Mouse (Mus musculus) lung, postnatal 25 days (tissue): ENCODE measurements around the gene Rbm34.

Experiments used
- DNase-seq: peaks from one replicate; pipeline ENCODE4 v3.0.0; 2022; ENCODE audit warnings: low spot score

Gene Rbm34

DNA sequence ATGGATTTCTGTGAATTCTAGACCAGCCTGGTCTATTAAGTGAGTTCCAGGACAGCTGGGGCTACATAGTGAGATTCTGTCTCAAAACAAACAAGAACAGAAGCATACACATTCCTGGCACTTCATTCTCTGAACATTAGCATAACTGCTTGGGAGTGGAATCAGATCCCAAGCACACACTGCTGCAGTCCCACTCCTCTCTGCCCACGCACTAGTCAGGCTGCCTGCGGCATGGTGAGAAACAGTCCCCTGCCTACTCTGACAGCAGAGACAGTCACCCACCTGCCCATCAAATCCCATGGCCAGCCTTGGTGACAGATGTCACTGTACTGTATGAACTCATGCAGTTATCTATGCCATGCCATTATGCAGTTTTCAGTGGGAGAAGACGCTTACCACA lies 9.4 kb downstream of the Rbm34 start:
- no peak for DNase-seq

DNA sequence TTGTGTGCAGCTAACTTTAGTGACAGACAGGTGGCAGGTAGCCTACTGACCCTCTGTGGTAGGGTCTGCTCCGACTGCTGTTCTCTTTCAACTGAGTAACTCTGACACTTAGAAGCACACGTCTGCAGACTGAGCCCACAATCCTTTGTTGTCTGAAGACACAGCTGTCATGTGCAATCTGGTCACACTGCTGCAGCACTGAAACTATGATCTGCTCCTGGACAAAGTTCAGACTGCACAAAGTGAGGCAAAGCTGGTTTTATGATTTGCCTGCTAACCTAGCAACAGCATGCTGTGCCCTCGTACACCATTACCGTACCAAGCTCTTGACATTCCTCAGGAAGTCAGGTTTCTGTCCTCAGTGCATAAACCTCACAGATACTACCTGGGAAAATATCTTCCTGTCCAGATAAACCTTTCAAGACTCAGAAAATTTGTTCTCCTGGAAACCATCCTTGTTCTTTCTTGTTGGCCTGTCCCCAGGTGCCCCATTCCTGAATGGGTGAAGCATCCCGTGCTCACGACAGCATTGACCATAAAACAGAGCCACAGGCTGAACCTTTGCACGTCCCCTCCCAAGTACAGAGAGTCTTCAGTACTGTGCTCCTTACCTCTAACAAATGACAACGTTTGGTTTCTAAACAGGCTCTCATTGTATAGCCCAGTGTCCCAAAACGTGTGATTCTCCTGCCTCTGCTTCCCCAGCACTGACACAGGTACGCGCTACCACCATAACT lies 18.8 kb downstream of the Rbm34 start:
- no peak for DNase-seq

DNA sequence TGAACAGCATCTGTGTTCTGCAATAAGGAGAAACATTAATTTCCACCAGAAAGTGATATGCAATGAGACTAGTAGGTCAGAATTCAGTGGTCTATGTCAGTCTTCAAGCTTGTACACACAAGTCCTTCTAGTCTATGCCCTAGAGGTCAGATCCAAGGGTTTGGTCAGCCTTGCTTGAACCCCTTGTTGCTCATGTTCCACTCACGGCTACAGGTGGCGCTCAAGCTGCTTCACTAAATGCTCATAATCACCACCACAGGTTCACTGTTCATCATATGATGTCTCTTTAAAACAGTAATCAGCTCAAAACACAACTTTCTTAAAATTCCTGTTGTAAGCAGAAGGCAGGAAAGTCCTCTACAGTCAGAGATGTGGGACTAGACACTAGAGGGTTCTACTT lies 21.3 kb downstream of the Rbm34 start:
- DNase-seq, result no peak

DNA sequence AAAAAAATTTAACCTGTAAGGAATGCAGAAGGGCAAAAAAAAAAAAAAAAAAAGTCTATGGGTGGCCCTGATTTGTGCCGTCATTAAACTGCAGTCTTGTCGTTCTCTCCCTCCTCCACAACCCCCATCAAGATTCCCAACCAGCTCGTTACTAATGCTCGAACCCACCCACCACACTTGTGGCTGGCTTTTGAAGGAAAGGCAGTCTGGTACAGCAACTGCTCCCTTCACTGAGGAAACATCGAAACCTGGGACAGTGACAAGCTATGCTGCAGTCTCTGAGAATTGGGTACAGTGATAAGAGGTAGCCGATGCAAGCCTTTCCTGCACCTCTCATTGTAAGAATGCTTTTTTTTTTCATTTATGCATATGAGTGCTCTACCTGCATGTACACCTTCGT lies 24.4 kb downstream of the Rbm34 start:
- no peak for DNase-seq

DNA sequence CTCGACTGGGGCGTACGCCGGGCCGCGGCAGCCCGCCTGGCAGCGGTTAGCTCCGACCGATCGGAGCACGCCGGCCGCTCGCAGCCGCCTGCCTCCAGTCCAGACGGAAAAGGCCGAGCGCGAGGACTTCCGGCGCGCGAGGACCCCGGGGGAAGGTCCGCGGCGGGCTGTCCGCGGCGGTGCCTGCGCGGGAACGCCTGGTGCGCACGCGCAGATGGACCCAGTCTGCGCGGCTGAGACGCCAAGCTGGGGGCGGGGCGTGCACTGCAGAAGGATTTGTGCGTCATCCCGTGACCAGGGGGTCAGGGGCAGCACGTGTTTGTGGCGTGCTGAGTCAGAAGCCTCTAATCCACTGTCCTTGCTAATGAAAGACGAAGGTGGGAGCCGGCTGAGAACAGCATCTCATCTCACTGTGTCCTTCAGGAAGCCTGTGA lies 25.1 kb downstream of the Rbm34 start, which contains the start of gene Tomm20:
Gene Tomm20 (minus strand): TSS at position 115 of the 434 bp plus-strand sequence.
- DNase-seq, result peak; percentile 95

DNA sequence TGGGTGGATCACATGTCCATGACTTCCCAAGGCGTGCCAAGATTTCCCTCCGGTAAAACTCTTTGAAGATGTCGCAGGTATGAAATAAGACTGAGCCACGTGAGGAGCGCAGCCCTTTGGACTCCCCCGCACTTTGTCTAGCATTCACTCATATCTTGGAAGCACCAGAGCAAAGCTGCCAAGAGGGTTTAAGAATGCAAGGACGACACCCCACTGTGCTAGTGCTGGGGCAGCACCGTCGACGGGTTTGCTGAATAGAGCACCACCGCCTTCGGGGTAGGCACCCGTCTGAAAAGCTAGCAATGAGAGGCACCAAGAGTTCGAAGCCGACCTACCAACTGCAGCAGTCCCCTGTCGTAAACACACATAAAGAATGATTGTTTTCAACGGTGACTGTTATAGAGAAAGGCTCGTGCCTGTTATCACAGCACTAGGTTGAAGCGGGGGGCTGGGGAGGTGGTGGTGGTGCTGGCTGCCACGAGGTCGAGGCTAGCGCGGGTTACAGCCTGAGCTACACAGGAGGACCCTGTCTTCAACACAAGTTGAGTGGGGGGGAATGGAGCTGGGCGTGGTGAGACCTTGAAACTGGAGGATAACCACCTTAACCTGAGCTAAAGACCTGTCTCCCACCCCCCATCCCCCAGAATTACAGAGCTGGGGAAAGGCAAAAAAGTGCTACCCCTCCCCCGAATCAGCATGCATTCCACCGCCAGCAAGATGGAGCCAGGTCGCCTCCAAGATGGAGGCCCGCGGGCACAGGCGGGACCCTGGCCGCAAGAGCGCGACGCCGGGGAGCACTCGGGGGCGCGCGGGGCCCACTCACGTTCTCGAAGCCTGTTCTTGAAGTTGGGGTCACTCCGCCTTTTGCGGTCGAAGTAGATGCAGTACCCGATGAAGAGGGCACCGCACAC lies 25.8 kb downstream of the Rbm34 start:
- DNase-seq, result no peak

DNA sequence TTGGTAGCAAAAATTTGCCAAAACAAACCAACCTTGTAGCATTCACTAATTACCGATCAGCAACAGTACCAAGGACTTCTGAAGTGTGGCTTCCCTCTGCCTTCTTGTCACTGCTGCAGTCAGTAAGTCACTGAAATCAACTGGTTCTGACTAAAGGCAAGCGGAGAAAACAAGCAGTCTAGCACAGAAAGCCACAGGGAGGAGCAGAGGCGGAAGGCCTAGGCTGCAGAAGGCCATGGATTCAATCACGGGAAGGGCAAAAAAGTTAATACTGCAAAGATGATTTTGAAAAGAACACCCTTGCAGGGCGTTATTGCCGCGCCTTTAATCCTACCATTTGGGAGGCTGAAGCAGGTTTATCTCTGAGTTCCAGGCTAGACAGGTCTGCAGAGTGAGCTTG lies 27.3 kb downstream of the Rbm34 start:
- DNase-seq, result no peak

DNA sequence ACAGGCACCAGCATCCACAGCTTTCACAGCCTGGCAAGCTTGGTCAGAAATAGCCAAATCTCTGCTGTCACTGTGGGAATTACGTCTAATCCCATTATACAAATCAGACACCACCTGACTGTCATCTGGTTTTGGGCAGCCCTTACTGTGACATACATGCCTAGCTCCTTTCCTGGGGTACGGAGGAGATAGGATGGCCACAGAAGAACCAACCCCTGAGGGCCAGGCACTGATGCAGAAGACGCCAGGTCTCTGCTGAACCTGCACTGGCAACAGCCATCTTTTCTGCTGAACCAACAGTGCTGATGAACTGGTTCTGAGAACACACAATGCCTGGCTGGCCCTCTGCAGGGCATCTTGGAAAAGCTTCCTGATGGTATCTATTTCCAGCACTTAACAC lies 33.5 kb downstream of the Rbm34 start:
- DNase-seq, result no peak

DNA sequence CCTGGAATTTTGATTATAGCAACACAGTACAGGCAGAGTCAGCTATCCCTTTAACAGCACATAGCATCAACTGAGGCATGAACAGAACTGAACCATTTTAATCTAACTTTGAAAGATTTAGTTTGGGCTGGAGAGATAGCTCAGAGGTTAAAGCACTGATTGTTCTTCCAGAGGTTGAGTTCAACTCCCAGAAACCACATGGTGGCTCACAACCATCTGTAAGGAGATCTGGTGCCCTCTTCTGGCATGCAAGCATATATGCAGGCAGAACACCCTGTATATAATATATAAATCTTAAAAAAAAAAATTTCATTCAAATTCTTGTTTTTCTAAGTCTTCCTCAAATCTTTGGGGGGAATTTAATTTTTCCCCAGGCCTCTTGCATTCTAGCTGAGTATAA lies 34.9 kb downstream of the Rbm34 start:
- DNase-seq, result no peak

DNA sequence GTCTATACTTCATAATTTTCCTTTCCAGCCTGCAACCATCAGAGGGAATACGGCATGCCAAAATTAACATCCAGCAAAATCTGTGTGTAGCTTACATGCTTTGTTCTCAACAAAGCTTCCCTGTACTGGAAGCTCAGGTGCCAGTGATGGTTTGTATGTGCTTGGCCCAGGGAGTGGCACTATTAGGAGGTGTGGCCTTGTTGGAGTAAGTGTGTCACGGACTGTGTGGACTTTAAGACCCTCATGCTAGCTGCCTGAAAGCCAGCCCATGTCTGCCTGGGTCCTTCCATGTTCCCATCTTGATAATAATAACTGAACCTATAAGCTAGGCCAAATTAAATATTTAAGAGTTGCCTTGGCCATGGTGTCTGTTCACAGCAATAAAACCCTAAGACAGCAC lies 35.5 kb downstream of the Rbm34 start:
- DNase-seq, result no peak

DNA sequence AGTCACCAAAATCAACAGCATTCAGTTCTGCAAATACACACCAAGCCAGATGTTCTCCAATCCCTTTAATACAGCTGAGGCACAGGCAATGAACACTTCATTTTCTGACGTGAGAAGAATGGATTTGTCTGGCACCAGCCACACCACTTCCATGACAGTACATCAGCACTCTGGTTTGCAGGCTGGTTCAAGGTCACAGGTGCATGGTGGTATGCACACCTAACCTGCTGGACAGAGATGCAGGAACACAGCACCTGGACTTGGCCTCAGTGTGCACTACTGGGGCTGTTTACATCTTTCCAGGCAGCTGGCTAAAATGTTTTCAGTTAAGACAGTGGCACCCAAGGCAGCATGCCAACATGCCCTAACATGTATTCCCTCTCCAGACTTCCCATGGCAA lies 38.2 kb downstream of the Rbm34 start:
- no peak for DNase-seq

DNA sequence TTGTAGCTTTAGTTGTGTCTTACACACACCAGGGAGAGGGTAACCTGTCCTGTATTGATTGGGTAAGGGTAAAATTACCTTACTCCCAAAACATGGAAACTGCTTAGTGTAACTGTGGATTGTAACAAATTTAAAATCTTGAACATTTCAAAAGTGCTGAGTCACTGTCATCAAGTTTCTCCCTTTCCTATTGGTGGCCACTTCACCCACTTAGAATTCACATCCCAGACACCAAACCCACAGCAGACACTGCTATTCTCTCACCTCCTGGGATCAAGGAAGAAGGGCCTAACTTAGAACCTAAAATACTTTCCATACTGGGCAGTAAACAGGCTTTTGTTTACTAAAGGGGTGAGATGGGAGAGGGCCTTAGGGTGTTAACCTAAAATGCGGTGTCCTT lies 38.6 kb downstream of the Rbm34 start:
- no peak for DNase-seq

DNA sequence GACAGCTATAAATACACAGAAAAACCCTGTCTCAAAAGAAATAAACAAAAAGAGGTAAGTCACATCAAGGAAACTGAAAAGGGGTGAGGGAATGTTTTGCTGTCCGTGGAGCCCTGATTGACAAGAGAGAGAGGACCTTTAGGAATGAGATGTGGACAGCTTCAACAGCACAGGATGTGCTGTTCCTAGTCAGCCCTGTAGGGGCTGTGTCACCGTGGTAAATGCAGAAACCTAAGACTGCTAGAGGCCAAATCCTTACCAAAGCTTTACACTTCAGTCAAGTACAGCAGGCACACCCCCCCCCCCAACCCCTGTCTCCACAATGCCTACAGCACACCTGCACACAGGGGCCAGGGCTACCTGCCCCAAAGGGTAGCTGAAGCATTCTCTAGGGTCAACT lies 39.2 kb downstream of the Rbm34 start:
- DNase-seq, result no peak

DNA sequence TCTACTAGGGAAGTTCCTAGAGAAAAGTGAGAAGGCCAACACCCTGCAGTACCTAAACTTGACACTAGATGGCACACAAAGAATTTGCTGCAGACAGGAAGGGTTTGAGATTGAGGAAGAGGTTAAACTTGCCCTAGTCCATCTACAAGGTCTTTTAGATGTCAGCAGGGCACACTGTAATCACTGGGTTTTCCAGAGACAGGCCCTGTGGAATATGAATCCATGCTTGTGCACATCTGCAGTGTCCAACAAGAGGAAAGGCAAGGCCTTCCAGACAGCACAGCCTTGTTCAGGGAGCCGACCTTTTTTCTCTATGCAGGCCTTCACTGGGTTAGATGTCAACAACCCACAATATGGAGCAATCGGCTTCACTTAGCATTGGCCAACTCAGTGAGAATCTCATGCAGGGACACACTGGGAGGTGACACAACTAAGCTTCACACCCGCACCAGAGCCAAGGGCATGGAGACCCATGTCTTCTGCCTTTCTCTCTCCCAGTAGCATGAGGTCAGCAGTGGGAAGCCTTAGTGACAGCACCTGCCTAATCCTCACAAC lies 41.2 kb downstream of the Rbm34 start:
- peak; percentile 80 for DNase-seq

DNA sequence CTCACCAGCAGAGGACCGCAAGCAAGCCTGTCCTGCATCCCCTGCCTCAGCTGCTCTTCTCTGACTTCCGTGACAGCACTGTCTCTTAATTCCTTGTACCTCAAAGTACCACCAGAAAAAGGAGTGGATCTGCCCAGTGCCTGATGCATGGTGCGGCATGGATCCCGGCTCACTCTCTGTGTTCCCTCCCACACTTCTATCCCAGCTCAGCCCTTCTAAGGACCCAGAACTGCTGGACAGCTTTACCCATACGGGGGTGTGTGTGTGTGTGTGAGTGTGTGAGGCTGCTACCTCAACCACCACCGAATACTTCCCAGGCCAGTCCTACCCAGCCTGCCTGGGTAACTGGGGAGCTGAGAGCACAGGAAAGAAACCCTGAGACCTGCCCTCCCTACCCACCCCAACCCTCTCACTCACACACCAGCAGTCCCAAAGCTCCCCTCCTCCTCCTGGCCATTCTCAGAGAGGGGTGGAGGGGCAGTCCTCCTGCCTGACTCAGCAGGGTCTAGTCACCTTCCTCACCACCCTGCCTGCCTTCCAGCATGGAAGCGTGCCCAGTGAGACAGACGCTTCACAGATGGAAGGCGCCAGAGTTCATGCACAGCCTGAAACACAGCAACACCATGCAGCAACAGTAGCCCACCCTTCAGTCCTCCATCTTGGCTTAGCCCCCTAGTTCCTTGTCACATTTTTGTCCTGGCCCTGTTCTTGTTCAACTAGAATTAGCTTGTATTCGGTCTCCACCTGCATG lies 41.9 kb downstream of the Rbm34 start:
- no peak for DNase-seq

DNA sequence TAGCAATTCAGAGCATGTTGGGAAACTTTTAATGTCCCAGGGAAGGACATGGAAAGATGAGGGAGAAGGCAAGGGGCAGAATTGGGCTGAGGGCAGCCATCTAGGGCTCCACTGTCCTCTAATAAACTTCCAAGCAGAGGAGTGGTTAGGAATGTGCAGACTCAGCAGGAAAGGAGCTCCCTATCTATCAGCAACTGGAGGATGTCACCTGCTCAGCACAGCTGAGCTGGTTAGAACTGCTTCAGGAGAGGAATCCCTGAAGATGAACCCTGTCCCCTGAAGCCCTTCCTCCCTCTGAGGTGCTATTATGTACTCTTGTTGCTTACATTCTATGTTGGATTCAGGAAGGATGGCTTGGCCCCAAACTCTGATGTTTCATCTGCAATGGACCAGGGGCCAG lies 42.8 kb downstream of the Rbm34 start:
- no peak for DNase-seq

DNA sequence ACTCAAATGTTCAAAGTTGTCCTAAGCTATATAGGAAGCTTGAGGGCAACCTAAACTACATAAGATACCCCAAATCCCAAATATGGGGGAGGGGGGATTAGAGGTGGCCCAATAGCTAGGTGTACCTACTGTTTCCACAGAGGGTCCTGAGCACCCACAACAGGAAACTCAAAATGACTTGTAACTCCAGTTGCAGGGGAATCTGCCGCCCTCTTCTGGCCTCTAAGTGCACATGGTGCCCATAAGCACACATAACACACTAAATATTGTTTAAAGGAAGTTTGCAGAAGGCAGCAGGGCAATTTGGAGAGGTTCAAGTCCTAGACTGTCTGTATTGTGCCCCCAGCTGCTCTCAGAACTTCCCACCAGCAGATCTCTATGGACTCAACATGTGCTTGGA lies 43.8 kb downstream of the Rbm34 start:
- no peak for DNase-seq

DNA sequence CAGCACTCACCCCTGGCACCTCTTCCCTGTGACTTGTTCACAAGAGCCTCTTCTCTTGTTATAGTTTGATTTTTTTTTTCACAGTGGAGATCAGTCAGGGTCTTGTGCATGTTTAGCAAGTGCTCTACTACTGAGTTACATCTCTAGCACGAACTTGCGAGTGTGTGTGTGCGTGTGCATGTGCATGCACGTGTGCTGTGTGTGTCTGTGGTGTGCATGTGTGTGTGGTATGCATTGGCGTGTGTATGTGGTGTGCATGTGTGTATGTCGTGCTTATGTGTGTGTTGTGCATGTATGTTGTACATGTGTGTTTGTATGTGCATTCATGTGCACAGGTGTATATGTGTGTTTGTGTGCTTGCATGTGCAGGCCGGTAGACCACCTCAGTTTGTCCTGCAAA lies 47.9 kb downstream of the Rbm34 start:
- no peak for DNase-seq

DNA sequence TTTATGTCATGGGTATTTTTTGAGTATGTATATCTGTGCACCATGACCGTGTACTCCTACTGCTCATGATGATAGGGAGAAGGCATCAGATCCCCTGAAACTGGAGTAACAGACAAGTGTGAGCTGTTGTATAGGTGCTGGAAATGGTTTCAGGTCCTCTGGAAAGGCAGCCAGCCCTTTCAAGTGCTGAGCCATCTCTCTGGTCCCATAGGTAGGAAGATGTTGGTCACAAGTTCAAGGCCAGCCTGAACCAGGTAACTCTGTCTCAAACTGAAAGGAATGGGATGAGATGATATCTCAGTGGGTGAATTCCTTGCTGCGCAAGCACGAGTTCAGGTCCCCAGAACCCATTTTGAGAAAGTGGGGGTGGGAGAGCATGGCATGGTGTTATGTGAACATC lies 49.4 kb downstream of the Rbm34 start:
- no peak for DNase-seq

DNA sequence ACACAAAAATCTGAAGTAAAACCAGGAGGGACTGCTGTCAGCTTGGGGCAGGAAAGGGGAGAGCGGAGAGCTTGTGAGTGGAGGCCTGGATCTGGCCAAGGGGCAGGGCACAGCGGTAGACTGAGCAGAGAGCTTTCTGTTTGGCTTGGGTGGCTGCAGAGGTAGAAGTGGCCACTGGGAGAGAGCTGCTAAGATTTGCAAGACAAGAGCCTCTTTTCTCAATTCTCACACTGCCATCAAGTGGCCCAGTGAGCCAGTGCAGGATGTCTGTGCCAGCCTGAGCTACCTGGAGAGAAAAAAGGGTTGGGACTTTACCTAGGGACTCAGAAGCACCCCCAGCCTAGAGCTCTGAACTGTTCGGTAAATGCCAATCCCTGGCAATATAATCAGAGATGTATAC lies 50.0 kb downstream of the Rbm34 start:
- peak; percentile 92 for DNase-seq

DNA sequence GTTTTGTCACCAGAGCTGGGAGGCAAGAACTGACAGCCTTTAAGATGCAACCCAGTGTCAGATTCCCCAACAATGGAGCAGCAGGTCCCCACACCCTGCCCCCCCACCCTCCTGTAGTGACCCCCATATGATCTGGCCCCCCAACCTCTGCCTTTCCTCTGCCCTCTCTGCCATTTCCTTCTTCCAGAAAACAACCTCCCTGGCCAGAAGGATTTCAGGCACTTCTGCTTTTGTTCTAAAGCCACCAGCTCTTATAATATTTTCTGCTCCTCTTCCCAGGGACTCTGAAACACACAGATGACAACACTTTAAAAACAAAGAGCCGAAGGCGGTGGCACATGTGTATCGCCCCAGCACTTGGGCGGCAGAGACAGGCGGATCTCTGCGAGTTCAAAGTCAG lies 50.5 kb downstream of the Rbm34 start:
- DNase-seq, result no peak

DNA sequence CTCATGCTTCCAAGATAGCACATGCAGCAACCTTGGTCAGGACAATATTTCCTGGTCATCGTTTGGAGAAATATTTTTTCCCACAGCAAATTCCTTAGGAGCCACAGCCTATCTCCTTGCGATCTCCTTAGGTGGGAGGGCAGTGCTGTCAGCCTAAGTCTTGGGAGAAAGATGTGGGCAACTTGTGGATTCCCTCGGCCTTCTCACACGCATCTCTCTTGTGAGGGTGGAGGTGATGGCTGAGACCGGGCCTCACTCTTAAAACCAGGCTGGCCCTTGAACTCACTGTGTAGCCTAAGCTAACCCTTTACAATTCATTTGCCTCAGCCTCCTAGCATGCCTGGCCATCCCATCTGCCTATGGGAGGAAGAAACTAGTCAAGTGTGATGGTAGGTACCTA lies 51.2 kb downstream of the Rbm34 start:
- DNase-seq, result no peak
